Mouse (Mus musculus) bone marrow macrophage, adult 2 months (primary cell): ENCODE data around the gene Dtx4. TPM values are rescaled to one million over a fixed set of nuclear protein-coding genes. Genes with fewer than 3 reads are reported as not detected.

Source experiments
- H3K27ac ChIP-seq: 2 replicates; pipeline ENCODE4 v1.5.1; 2012; ENCODE audit warnings: low read depth, low read length; ENCODE audit not compliant: insufficient read depth
- H3K4me1 ChIP-seq: 2 replicates; pipeline ENCODE4 v1.6.1; 2012; ENCODE audit warnings: low read length; ENCODE audit not compliant: control insufficient read depth, insufficient read depth
- H3K4me3 ChIP-seq: 2 replicates; pipeline ENCODE4 v1.5.1; 2012; ENCODE audit warnings: mild to moderate bottlenecking, low read length, moderate library complexity; ENCODE audit not compliant: insufficient read depth
- CTCF ChIP-seq: IDR thresholded peaks from 2 replicates; pipeline ENCODE4 v1.5.1; 2012; ENCODE audit warnings: low read depth, mild to moderate bottlenecking, low read length, moderate library complexity
- POLR2A ChIP-seq: IDR thresholded peaks from 2 replicates; pipeline ENCODE4 v1.6.1; 2012; ENCODE audit warnings: mild to moderate bottlenecking, low read depth, low read length, borderline replicate concordance
- polyA plus RNA-seq: library from polyadenylated mRNA; stranded (reverse); fragments of >200 nt; gene quantifications from 2 replicates; pipeline ENCODE4 v1.2.4, GENCODE M21; 2012; ENCODE audit not compliant: missing spikeins, insufficient read depth, insufficient read length

The Dtx4 gene
- polyA plus RNA-seq, 1 experiment: 19.3 TPM

GRCm38 (mm10) chr19:12457401-12458066, 43.7 kb downstream of the Dtx4 start:
- Histone ChIP-seq H3K4me1 (peaks cover 20% of the 10 kb centered on the region), H3K27ac (peak overlapping the region; percentile 90), H3K4me3 (peak overlapping the region; percentile 52)
- TF ChIP-seq POLR2A: no peak
- TF ChIP-seq CTCF: no peak

- Histone ChIP-seq H3K27ac (peak overlapping the region; percentile 60), H3K4me1 (peaks cover 32% of the 10 kb centered on the region), H3K4me3 (no peak overlapping the region)
- no peak for TF ChIP-seq CTCF
- TF ChIP-seq POLR2A: no peak
Measured at GRCm38 (mm10) chr19:12445014-12445413, 56.2 kb downstream of the Dtx4 start.

- Histone ChIP-seq H3K27ac (peak overlapping the region; percentile 96), H3K4me3 (peak overlapping the region; percentile 22), H3K4me1 (peaks cover 41% of the 10 kb centered on the region)
- no peak for TF ChIP-seq CTCF
- no peak for TF ChIP-seq POLR2A
Measured at GRCm38 (mm10) chr19:12442560-12442959, 58.7 kb downstream of the Dtx4 start.

- peak overlapping the region; percentile 100 for H3K27ac ChIP-seq
- no peak for TF ChIP-seq CTCF
- TF ChIP-seq POLR2A: no peak
- peak overlapping the region; percentile 26 for H3K4me3 ChIP-seq
- H3K4me1 ChIP-seq: peaks cover 49% of the 10 kb centered on the region
Measured at GRCm38 (mm10) chr19:12440103-12440725, 61.0 kb downstream of the Dtx4 start.

- TF ChIP-seq CTCF (no peak), POLR2A (no peak)
- no peak overlapping the region for H3K4me3 ChIP-seq
- peak overlapping the region; percentile 96 for H3K27ac ChIP-seq
- peaks cover 53% of the 10 kb centered on the region for H3K4me1 ChIP-seq
Measured at GRCm38 (mm10) chr19:12439581-12439980, 61.7 kb downstream of the Dtx4 start.

- no peak overlapping the region for H3K4me3 ChIP-seq
- TF ChIP-seq POLR2A: no peak
- TF ChIP-seq CTCF: no peak
- peak overlapping the region; percentile 98 for H3K27ac ChIP-seq
- H3K4me1 ChIP-seq: peaks cover 48% of the 10 kb centered on the region
Measured at GRCm38 (mm10) chr19:12435750-12436524, 65.3 kb downstream of the Dtx4 start.

GRCm38 (mm10) chr19:12435011-12435416, 66.2 kb downstream of the Dtx4 start:
- TF ChIP-seq CTCF: no peak
- no peak for TF ChIP-seq POLR2A
- peak overlapping the region; percentile 98 for H3K27ac ChIP-seq

GRCm38 (mm10) chr19:12433033-12433432, 68.2 kb downstream of the Dtx4 start:
- no peak overlapping the region for H3K4me3 ChIP-seq
- peak overlapping the region; percentile 98 for H3K27ac ChIP-seq
- peaks cover 41% of the 10 kb centered on the region for H3K4me1 ChIP-seq
- TF ChIP-seq POLR2A (no peak), CTCF (no peak)

More at GRCm38 (mm10) chr19:12435011-12435416, 66.2 kb downstream of the Dtx4 start:
- Histone ChIP-seq H3K4me1 (peaks cover 49% of the 10 kb centered on the region), H3K4me3 (no peak overlapping the region)

GRCm38 (mm10) chr19:12427605-12428004, 73.6 kb downstream of the Dtx4 start, which contains the start of gene Pfpl:
TSS of gene Pfpl (plus strand) at chr19:12427905.
- no peak for TF ChIP-seq CTCF
- TF ChIP-seq POLR2A: no peak
- Histone ChIP-seq H3K4me3 (no peak within 1 kb of the TSS), H3K27ac (no peak within 1 kb of the TSS)

GRCm38 (mm10) chr19:12427101-12427500, 74.2 kb downstream of the Dtx4 start:
- H3K27ac ChIP-seq: no peak overlapping the region
- TF ChIP-seq CTCF (no peak), POLR2A (no peak)
- H3K4me3 ChIP-seq: no peak overlapping the region
- peaks cover 13% of the 10 kb centered on the region for H3K4me1 ChIP-seq

More at GRCm38 (mm10) chr19:12427605-12428004, 73.6 kb downstream of the Dtx4 start, which contains the start of gene Pfpl:
- H3K4me1 ChIP-seq: peaks cover 13% of the 10 kb centered on the region
